Mouse (Mus musculus) hindbrain, embryonic 12.5 days (tissue): Measurements from ENCODE around the gene Hist1h2bc. TPM values are rescaled to one million over a fixed set of nuclear protein-coding genes. Genes with fewer than 3 reads are reported as not detected.

ENCODE experiments used
- ATAC-seq: fragments of 200-750 bp; cut with Nextera tagmentation; 2 replicates; pipeline ENCODE4 v1.8.0; 2017; ENCODE audit warnings: moderate TSS enrichment; ENCODE audit not compliant: low FRiP score
- H3K27ac ChIP-seq: fragments of 300-500 bp; sonication (generic); 2 replicates; pipeline ENCODE4 v1.5.1; 2016; ENCODE audit warnings: mild to moderate bottlenecking
- H3K27me3 ChIP-seq: fragments of 300-500 bp; sonication (generic); 2 replicates; pipeline ENCODE4 v1.6.1; 2016; ENCODE audit warnings: mild to moderate bottlenecking
- H3K36me3 ChIP-seq: fragments of 300-500 bp; sonication (generic); 2 replicates; pipeline ENCODE4 v1.6.1; 2016; ENCODE audit warnings: mild to moderate bottlenecking
- H3K4me1 ChIP-seq: fragments of 300-500 bp; sonication (generic); 2 replicates; pipeline ENCODE4 v1.6.1; 2016
- H3K4me2 ChIP-seq: fragments of 300-500 bp; sonication (generic); replicated peaks from 2 replicates; pipeline ENCODE4 v1.6.1; 2016; ENCODE audit warnings: mild to moderate bottlenecking
- H3K4me3 ChIP-seq: fragments of 300-500 bp; sonication (generic); 2 replicates; pipeline ENCODE4 v1.5.1; 2016; ENCODE audit warnings: mild to moderate bottlenecking
- H3K9ac ChIP-seq: fragments of 300-500 bp; sonication (generic); 2 replicates; pipeline ENCODE4 v1.6.1; 2016; ENCODE audit warnings: mild to moderate bottlenecking, moderate library complexity
- H3K9me3 ChIP-seq: fragments of 300-500 bp; sonication (generic); replicated peaks from 2 replicates; pipeline ENCODE4 v1.6.1; 2016; ENCODE audit warnings: mild to moderate bottlenecking
- WGBS: fragments of 180-500 bp; shearing (Covaris S2); methylation state at CpG from one replicate; pipeline ENCODE4 v1.1.7; 2016; 5-methylcytosine and 5-hydroxymethylcytosine counted together
- polyA plus RNA-seq: library from polyadenylated mRNA; unstranded; fragments of >200 nt; fragmentation: Nextera tagmentation; extraction: Ambion mirVana; gene quantifications from 2 replicates; pipeline ENCODE4 v1.2.1, GENCODE M21; 2016

Gene Hist1h2bc
- polyA plus RNA-seq, 1 experiment from 2014 or later, result 26.1 TPM

- Histone ChIP-seq H3K27me3 (no peaks in the 10 kb centered on the region), H3K4me3 (no peak overlapping the region), H3K4me2 (no peak overlapping the region), H3K36me3 (no peaks in the 10 kb centered on the region), H3K9me3 (no peaks in the 10 kb centered on the region), H3K9ac (no peak overlapping the region), H3K27ac (no peak overlapping the region), H3K4me1 (no peaks in the 10 kb centered on the region)
- no peak for ATAC-seq
- WGBS, result no CpG with 5 or more reads among the region's 1 CpGs
Observed at GRCm38 (mm10) chr13:23725213-23725612, 41.2 kb downstream of the Hist1h2bc start.

GRCm38 (mm10) chr13:23728472-23729191 lies 44.6 kb downstream of the Hist1h2bc start:
- Histone ChIP-seq H3K9ac (no peak overlapping the region), H3K4me2 (no peak overlapping the region), H3K36me3 (no peaks in the 10 kb centered on the region), H3K9me3 (no peaks in the 10 kb centered on the region), H3K4me3 (no peak overlapping the region), H3K4me1 (no peaks in the 10 kb centered on the region), H3K27ac (no peak overlapping the region), H3K27me3 (no peaks in the 10 kb centered on the region)
- ATAC-seq, result no peak
- WGBS, result 88% methylated on average over 18 of the region's 18 CpGs

GRCm38 (mm10) chr13:23729192-23729525 lies 45.2 kb downstream of the Hist1h2bc start:
- Histone ChIP-seq H3K27me3 (no peaks in the 10 kb centered on the region), H3K4me1 (no peaks in the 10 kb centered on the region), H3K4me2 (no peak overlapping the region), H3K27ac (no peak overlapping the region), H3K36me3 (no peaks in the 10 kb centered on the region), H3K9ac (no peak overlapping the region), H3K9me3 (no peaks in the 10 kb centered on the region), H3K4me3 (no peak overlapping the region)
- ATAC-seq, result no peak
- WGBS, result 94% methylated on average over 9 of the region's 9 CpGs

- H3K27ac ChIP-seq, result no peak overlapping the region
- no peaks in the 10 kb centered on the region for H3K4me1 ChIP-seq
- no peaks in the 10 kb centered on the region for H3K9me3 ChIP-seq
- ATAC-seq, result no peak
- H3K4me3 ChIP-seq, result no peak overlapping the region
- 90% methylated on average over 5 of the region's 5 CpGs for WGBS
- no peaks in the 10 kb centered on the region for H3K27me3 ChIP-seq
- H3K9ac ChIP-seq, result no peak overlapping the region
- no peaks in the 10 kb centered on the region for H3K36me3 ChIP-seq
- no peak overlapping the region for H3K4me2 ChIP-seq
Observed at GRCm38 (mm10) chr13:23729706-23730105, 45.7 kb downstream of the Hist1h2bc start.

- 35% methylated on average over 8 of the region's 8 CpGs for WGBS
- Histone ChIP-seq H3K9me3 (no peaks in the 10 kb centered on the region), H3K27ac (no peak overlapping the region), H3K9ac (no peak overlapping the region), H3K4me2 (no peak overlapping the region), H3K36me3 (no peaks in the 10 kb centered on the region), H3K4me1 (no peaks in the 10 kb centered on the region), H3K27me3 (no peaks in the 10 kb centered on the region), H3K4me3 (no peak overlapping the region)
- ATAC-seq, result no peak
Observed at GRCm38 (mm10) chr13:23730479-23730878, 46.5 kb downstream of the Hist1h2bc start.

GRCm38 (mm10) chr13:23732156-23732804 lies 48.3 kb downstream of the Hist1h2bc start:
- Histone ChIP-seq H3K9me3 (no peaks in the 10 kb centered on the region), H3K4me3 (no peak overlapping the region), H3K27ac (no peak overlapping the region), H3K36me3 (no peaks in the 10 kb centered on the region), H3K27me3 (no peaks in the 10 kb centered on the region), H3K4me1 (no peaks in the 10 kb centered on the region), H3K9ac (no peak overlapping the region), H3K4me2 (no peak overlapping the region)
- 27% methylated on average over 8 of the region's 8 CpGs for WGBS
- ATAC-seq, result no peak

GRCm38 (mm10) chr13:23737091-23737490 lies 53.1 kb downstream of the Hist1h2bc start:
- Histone ChIP-seq H3K4me1 (peaks cover 13% of the 10 kb centered on the region), H3K4me3 (no peak overlapping the region), H3K9ac (no peak overlapping the region), H3K4me2 (no peak overlapping the region), H3K36me3 (no peaks in the 10 kb centered on the region), H3K27me3 (no peaks in the 10 kb centered on the region), H3K27ac (no peak overlapping the region), H3K9me3 (no peaks in the 10 kb centered on the region)
- no peak for ATAC-seq
- 91% methylated on average over 5 of the region's 5 CpGs for WGBS

- peak overlapping the region; percentile 82 for H3K9ac ChIP-seq
- peaks cover 13% of the 10 kb centered on the region for H3K4me1 ChIP-seq
- no peaks in the 10 kb centered on the region for H3K36me3 ChIP-seq
- peak overlapping the region; percentile 53 for H3K4me3 ChIP-seq
- 26% methylated on average over 4 of the region's 4 CpGs for WGBS
- no peaks in the 10 kb centered on the region for H3K27me3 ChIP-seq
- H3K27ac ChIP-seq, result peak overlapping the region; percentile 94
- no peak for ATAC-seq
- no peaks in the 10 kb centered on the region for H3K9me3 ChIP-seq
- peak overlapping the region; percentile 99 for H3K4me2 ChIP-seq
Observed at GRCm38 (mm10) chr13:23738041-23738440, 54.0 kb downstream of the Hist1h2bc start.

- Histone ChIP-seq H3K4me1 (peaks cover 13% of the 10 kb centered on the region), H3K9me3 (no peaks in the 10 kb centered on the region), H3K9ac (peak within 1 kb of the TSS; percentile 82), H3K27me3 (no peaks in the 10 kb centered on the region), H3K4me3 (peak within 1 kb of the TSS; percentile 53), H3K36me3 (no peaks in the 10 kb centered on the region), H3K27ac (peak within 1 kb of the TSS; percentile 94), H3K4me2 (peak within 1 kb of the TSS; percentile 99)
- under 1% methylated on average over 38 of the region's 38 CpGs for WGBS
- ATAC-seq, result peak; percentile 97
Observed at GRCm38 (mm10) chr13:23738677-23739068, 54.7 kb downstream of the Hist1h2bc start, which contains the start of gene Hist1h1c. Gene Hist1h1c, plus strand, starts transcription at chr13:23738808.

- peaks cover 13% of the 10 kb centered on the region for H3K4me1 ChIP-seq
- peak overlapping the region; percentile 94 for H3K27ac ChIP-seq
- no peaks in the 10 kb centered on the region for H3K9me3 ChIP-seq
- WGBS, result under 1% methylated on average over 39 of the region's 39 CpGs
- H3K36me3 ChIP-seq, result no peaks in the 10 kb centered on the region
- peak; percentile 86 for ATAC-seq
- peak overlapping the region; percentile 53 for H3K4me3 ChIP-seq
- H3K9ac ChIP-seq, result peak overlapping the region; percentile 82
- no peaks in the 10 kb centered on the region for H3K27me3 ChIP-seq
- H3K4me2 ChIP-seq, result peak overlapping the region; percentile 99
Observed at GRCm38 (mm10) chr13:23739069-23739921, 55.3 kb downstream of the Hist1h2bc start.

- WGBS, result 1% methylated on average over 14 of the region's 14 CpGs
- H3K27ac ChIP-seq, result peak overlapping the region; percentile 94
Observed at GRCm38 (mm10) chr13:23739922-23740252, 55.9 kb downstream of the Hist1h2bc start.

GRCm38 (mm10) chr13:23740256-23740840 lies 56.3 kb downstream of the Hist1h2bc start:
- Histone ChIP-seq H3K27ac (peak overlapping the region; percentile 94), H3K4me3 (peak overlapping the region; percentile 53), H3K36me3 (no peaks in the 10 kb centered on the region), H3K4me1 (peaks cover 13% of the 10 kb centered on the region), H3K9me3 (no peaks in the 10 kb centered on the region), H3K4me2 (peak overlapping the region; percentile 99), H3K9ac (peak overlapping the region; percentile 82), H3K27me3 (no peaks in the 10 kb centered on the region)
- ATAC-seq, result no peak
- WGBS, result 33% methylated on average over 13 of the region's 13 CpGs

More at GRCm38 (mm10) chr13:23739922-23740252, 55.9 kb downstream of the Hist1h2bc start:
- H3K4me1 ChIP-seq, result peaks cover 13% of the 10 kb centered on the region
- H3K4me2 ChIP-seq, result peak overlapping the region; percentile 99
- ATAC-seq, result no peak
- peak overlapping the region; percentile 82 for H3K9ac ChIP-seq
- no peaks in the 10 kb centered on the region for H3K9me3 ChIP-seq
- H3K36me3 ChIP-seq, result no peaks in the 10 kb centered on the region
- no peaks in the 10 kb centered on the region for H3K27me3 ChIP-seq
- peak overlapping the region; percentile 53 for H3K4me3 ChIP-seq
